Mouse (Mus musculus) G1E (cell line): ENCODE measurements around the gene Tk1.

ENCODE experiments used
- CTCF ChIP-seq: IDR thresholded peaks from 2 replicates; pipeline ENCODE4 v1.5.1; 2012; ENCODE audit warnings: low read depth, low read length, inconsistent platforms, mixed read lengths
- GATA1 ChIP-seq: IDR thresholded peaks from 2 replicates; pipeline ENCODE4 v1.6.1; 2012; ENCODE audit warnings: borderline replicate concordance, low read length, inconsistent platforms, mixed read lengths
- TAL1 ChIP-seq: conservative IDR thresholded peaks from 2 replicates; pipeline ENCODE4 v1.6.1; 2012; ENCODE audit warnings: low read depth, low read length, inconsistent platforms, mixed read lengths

GRCm38 (mm10) chr11:117813867-117814266, 12.0 kb downstream of the Tk1 start:
- TF ChIP-seq CTCF, result no peak
- TF ChIP-seq TAL1, result no peak
- no peak for TF ChIP-seq GATA1
